Mouse (Mus musculus) adrenal gland, adult 18-20 months (tissue): ENCODE data around the gene Rmi2. TPM values are rescaled to one million over a fixed set of nuclear protein-coding genes. Genes with fewer than 3 reads are reported as not detected.

Source experiments
- DNase-seq, 2 experiments: peaks; one replicate each; pipeline ENCODE4 v3.0.0; 2021 to 2022; ENCODE audit warnings: low spot score in 2 of 2
- total RNA-seq, 2 experiments: library from RNA; stranded (reverse); gene quantifications; 1 replicate in 1 of 2; 2 replicates in 1 of 2; pipeline ENCODE4 v1.2.3; 2021

Rmi2 gene
- total RNA-seq, 2 experiments from 2014 or later = 0.51 to 0.56 TPM

DNA sequence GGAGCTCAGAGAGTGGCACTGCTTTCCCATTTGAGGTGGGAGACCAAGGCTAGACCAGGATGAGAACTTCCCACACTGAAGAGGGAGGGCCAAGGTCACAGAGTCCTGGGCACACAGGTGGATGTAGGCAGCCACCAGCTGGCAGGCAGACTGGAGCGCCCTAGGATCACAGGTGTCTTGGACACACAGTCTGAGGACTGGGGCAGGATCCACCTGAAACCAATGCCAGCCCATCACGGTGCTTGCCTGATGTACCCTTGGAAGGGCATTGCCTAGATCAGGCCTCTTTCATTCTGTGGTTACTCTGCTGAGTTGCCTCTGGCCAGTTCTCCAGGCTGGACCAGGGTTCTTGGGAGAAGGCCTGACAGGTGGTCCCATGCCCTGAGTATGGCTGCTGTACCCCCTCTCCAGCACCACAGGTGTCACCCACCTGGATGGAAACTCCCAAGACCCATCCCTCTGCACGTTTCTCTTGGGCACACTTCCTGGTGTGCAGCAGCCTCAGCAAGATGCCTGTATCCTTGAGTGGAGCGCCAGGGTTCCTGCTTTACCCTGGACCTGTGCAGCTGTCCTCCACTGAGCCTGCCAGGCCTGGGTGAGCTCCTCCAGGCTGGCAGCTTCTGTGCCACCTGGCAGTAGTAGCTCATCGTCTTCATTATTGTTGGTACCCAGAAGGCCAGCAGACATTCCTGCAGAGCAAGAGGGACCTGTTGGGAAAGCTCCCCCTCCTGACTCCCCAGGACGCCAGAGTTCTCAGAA, 30.2 kb downstream of the Rmi2 start:
- no peak for DNase-seq

DNA sequence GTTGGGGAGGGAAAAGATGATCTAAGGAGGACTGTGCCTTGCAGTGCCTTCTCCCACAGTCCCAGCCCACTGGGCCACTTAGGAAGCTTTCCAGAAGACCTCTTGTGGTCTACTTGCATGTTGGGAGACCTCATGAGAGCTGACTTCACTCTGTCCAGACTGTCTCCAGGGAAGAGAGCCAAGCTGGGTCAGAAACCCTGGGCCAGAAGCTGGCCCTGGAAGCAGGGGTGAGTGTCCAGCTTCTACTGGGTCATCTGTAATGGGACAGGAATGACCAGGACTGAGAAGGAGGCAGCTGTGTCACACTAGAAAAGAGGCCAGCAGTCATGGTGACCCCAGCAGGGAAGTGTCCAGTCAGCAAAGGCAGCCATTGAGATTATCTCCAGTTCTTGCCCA, 30.7 kb downstream of the Rmi2 start:
- DNase-seq = no peak

DNA sequence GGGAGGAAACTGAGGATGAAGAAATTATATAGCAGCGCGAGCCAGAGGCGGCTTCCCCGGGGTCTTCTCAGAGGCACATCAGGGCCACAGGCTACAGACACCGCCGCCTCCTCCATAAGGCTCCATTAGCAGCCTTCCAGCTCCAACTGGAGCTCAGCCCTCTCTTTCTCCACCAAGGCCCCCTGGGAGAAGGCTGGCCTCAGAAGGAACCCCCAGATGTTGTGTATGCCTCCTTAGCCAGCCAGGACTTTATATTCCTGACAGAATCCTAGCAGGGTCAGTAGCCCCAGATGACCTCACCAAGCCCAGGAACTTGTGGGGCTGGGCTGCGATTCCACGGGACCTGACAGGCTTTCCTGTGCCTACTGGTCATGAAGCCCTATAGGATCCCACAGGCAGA, 32.0 kb downstream of the Rmi2 start:
- no peak for DNase-seq

DNA sequence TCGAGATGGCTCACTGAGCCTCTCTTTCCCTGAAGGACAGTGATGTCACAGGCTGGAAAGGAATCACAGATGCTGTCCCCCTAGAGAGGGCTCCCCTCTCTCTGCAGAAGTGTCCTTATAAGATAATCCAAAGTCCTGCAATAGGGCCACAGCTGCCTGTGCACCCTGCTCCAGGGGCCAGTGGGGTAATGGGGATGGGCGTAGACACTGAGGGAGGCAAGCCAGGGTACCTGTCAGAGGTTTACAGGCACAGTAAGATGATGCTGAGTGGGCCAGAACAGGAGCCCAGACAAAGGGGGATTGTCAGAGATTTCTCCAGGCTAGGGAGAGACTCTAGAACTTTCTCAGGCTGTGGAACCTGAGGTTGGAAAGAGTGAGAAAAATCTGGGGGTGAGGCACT, 32.6 kb downstream of the Rmi2 start:
- no peak for DNase-seq

DNA sequence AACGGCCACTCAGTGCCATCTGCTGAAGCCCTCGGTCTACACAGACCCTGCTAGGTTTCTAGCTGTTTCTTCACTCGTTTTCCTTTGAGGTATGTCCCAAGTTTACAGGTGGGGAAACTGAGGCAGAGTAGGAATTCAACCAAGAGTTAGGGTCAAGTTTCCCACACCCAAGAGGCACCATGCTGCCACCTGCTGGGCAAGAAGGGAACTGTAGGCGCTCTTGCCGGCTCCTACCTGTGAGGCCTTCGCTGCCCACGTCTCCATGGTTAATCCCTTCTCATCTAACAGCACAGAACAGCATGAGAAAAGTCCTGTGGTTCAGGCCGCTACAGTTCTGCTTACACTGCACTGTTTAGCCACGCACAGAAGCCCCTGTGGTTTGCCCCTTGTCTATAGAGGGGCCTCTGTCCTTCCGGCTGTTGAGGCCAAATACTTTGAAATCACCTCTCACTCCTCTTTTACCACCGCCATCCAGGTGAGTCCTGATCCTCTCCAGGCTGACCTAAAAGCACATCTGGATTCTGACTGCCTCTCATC, 33.1 kb downstream of the Rmi2 start:
- peak; percentile 68 to 78 for DNase-seq

DNA sequence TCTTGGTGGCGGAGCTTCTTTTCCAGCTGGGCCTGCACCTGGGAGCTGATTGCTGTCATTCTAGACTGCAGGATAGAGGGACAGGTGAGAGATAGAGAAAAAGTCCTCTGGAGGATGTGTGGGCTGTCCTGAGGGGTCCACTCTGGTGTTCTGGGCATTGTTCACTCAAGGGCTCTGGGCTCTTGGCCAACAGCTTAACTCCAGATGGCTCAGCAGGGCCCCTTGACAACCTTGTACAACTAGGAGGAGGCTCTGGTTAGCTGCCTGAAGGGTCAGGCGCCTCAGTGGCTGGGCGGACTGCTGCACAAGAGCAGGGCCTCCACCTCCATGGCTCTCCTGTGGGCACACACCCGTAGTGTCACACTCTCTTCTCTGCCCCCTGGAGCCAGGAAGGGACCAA, 36.1 kb downstream of the Rmi2 start:
- no peak for DNase-seq

DNA sequence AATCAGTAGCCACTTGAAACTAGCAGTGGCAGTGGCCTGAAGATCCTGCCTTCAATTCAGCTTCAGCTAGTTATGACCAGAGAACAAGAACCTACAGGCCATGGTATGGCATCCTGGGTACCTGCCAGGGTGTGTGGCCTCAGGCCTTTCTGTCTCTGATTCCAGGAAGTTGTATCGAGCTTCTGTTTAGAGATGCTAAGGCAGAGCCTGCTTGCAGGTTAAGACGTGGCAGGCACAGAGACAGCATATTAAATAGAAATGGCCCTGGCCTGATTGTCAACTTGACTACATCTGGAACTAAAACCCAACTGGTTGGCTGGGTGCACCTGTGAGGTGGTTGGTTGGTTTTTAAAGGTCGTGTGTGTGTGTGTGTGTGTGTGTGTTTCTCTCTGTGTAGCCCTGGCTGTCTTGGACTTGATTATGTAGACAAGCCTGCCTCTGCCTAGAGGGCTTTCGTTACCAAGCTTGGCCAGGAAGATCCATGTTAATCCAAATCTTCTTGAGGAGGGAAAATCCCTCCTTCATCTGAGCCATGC, 38.0 kb downstream of the Rmi2 start:
- no peak for DNase-seq

DNA sequence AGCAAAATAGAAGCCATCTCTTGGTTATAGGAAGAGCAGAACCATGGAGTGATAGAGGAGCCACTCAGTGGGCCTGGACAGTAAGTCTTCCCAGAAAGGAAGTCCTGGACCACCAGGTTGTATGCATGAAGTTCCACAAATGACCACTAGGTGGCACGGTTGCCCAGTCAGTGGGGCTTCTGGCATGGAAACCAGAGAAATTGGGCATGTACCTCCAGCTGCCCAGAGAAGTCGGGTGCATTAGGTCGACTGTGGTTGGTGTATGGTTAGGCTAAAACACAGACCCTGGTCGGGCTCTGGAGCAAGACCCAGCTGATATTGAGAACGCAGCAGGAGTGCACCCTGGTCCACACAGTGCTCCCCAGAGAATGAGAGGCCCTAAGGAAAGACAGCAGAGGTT, 38.8 kb downstream of the Rmi2 start:
- DNase-seq = peak; percentile 86 to 89

DNA sequence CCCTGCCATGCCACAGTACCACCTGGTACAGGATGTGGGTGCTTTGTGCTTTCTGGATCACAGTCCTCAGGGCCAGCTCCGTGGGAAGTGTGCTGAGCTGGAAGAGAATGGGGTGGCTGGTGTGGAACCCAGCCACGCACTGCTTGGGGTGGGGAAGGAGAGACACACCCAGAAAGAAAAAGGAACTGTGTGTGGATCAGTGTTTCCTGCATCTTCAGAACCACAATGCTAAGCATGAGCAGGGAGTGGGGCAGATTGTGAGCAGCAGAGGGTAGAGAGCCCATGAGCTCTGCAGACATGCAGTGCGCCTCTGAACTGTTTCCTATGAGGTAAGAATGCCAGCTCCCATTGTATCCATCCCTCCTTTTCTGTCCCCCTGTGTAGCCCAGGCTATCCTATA, 43.4 kb downstream of the Rmi2 start:
- no peak for DNase-seq

DNA sequence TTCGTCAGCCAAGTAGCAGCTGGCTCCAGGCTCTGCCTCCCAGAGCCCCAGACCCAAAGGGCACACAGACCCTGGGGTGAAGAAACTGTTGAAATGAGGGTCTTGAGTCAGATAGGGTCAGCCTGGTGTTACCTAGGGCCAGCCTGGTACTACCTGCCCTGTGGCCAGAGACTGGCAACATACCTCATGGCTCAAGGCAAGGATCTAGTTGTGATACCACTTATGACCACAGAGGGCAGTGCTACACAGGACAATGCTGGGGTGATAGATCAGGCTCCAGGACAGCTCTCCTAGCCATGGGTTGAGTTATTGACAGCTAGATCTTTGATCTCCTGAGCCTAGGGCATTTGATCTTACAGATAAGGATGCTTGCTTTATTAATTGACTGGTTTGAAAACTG, 44.6 kb downstream of the Rmi2 start:
- peak; percentile 63 to 69 for DNase-seq

DNA sequence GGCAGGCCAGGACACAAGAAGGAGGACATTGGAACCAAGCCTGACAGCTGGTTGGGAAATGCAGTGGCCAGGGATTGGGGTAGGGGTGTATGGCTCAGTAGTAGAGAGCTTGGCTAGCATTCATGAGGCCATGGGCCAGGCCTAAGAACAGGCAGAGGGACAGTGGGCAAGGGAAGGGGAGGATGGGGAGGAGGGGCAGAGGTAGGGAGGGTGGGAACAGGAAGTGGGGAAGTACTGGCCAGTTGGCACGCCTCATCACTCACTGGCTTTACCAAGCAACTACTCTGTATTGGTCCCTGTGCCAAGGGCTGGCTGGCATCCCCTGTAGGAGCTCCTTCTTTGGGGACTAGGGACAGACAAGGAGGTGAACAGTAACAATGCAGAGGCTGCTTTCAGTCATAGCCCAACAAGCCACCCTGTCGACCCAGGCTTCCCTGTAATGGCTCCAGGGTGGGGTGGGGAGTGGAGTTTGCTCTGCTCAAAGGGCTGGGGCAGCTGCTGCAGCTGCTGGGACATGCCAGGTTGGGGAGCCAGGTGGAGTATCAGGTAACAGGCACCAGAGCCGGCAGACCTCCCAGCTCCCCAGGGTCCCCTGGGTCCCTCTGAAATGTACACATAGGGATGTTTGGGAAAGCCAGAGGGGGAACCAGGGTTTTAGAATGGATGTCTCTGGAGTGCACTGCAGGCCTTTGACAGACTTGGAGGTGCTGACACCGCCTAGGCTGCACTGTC, 46.5 kb downstream of the Rmi2 start:
- no peak for DNase-seq

DNA sequence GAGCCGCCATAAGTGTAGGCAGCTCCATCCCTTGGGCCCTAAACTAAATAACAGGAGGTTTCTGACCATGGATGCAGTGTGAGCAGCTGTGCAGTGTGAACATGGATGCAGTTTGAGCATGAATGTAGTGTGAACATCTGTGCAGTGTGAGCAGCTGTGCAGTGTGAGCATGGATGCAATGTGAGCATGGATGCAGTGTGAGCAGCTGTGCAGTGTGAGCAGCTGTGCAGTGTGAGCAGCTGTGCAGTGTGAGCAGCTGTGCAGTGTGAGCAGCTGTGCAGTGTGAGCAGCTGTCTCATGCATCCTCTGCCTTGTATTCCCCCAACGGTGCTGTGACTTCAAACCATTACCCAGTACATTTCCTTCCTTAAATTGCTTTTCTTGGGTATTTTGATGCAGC, 52.6 kb downstream of the Rmi2 start:
- DNase-seq = no peak

DNA sequence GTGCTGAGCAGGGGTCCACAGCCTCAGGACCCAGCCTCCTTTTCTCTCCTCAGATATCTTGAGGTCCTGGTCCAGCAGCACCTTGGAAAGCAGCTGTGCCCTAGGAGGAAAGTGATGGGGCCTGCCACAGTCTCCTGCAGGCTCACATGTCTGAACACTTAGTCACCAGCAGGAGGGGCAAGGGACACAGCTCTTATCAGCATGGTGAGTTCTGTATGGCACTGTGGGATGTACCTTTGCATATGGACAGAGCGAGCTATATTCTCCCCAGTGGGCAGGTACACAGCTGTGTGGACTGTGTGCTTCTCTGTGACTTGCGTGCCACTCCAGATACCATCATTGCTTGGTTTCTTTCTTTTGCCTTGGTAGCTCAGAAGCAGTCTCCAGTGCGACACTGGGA, 55.5 kb downstream of the Rmi2 start:
- DNase-seq = no peak

DNA sequence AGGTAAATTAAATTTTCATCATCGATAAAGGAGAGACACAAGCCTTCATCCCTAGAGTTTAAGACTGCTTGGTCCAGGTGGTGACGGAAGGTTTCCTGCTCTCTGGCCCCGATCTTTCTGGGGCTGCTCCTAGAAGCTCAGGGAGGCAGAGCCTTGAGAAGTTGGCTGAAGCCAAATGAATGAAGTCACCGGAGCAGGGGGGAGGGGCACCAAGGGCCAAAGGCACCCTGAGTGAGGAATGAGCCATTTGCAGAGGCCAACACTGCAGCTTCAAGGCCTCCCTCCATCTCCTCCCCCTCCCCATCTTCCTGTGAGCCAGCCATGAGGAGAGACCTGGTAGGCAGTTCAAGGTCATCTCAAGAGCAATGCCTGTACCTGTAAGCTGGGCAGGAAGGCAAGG, 58.3 kb downstream of the Rmi2 start:
- peak; percentile 42 to 55 for DNase-seq

DNA sequence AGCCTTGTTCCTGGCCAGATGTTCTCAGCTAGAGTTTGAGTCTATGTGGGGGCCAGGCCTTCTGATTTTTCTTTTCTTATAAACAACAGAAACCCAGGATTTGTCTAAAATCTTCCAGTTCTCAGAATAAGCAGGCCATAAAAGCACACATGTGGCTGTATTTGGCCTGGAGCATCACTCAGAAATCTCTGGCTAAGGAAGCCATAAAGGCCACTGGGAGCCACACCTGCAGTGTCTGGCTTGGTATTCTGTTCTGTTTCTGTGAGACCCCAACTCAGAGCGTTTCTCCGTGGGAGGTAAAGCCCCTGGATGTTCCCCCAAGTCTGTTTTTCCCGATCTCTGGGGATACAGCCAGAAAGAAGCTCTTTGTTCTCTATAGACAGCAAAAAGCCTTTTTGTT, 61.0 kb downstream of the Rmi2 start:
- DNase-seq = no peak

DNA sequence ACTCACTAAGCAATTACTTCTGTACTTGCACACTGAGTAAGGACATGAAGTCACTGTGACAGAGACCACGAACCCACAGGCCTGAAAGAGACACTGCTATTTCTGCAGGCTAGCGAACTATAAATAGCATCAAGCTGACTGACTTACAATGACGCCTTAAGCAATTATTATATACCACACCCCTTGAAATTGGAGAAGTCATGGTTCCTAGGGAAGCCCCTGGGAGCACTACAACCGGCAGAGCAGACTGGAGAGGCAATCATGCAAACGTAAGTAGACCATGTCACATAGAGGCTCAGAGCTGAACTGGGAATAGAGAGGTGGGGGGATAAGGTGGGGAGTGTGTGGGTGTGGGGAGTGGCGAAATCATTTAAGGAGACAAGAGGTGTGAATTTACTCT, 62.5 kb downstream of the Rmi2 start:
- DNase-seq = no peak

DNA sequence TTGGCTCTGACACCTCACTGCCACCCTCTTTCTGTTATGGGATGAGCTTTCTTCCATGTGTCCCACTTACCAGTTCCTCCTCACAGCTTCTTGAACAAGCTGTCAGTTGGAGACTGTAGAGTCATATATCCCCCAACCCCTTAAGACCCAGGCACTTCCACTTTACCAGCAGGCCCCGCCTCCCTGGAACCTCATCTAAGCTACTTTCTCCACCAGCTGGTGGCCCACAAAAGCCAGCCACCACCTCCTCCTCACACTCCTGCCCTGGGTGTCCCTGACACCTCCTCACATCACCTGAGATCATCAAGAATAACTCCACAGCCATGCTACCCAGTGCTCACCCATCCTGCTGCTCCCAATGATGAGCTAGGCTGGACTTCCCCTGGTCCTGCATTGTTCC, 65.9 kb downstream of the Rmi2 start:
- no peak for DNase-seq

DNA sequence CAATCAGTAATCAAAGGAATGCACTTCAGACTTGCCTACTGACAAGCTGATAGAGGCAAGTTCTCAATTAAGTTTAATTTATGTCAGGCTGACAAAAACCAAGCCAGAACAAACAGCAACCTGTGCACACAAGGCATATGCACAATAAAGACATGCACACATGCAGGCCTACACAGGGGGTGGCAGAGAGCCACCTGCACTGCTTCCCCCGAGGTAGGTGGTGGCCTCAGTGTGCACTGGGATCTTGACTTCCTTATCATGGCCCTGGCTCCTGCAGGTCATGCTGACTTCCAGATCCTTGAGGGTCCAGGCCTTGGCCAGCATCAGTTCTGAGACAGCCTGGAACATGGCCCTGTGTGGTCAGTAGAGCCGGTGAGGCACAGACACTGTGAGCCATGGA, 67.1 kb downstream of the Rmi2 start:
- DNase-seq = no peak

DNA sequence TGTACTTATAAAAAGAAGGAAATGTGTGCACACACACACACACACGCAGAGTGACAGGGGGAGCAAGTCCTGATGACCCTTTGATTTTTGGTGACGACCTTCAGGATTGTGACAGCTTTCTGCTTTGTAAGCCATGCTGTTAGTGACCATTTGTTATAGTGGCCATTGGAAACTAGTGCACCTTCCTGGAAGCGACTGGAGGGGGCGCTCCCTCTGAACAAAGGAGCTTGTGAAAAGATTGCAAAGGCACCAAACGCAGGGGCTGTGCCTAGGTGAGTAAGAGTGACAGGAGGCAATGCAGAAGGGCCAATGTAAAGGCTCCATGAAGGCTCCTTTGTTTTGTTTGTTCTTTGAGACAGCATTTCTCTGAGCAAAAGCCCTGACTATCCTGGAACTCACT, 68.0 kb downstream of the Rmi2 start:
- DNase-seq = no peak

DNA sequence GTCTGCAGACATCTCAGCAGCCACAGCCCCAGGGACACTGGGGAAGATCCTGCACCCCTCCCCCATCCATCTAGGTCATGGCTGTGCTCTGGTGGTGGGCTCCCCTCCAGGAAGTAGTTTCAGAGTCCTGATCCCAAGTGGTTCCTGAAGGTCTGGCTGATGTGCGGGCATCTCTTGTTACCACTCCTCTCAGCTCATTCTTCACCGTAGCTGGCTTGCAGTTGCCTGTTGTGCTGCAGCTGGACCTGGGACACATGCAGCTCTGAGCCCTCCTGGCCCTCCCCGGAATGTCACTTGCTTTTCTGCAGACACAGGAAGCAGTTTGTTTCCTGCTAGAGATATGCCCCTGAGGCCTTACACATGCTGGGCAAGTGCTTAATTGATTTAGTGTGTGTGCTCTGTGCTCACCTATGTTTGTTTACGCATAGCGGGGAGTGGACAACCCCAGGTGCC, 70.8 kb downstream of the Rmi2 start:
- DNase-seq = no peak

DNA sequence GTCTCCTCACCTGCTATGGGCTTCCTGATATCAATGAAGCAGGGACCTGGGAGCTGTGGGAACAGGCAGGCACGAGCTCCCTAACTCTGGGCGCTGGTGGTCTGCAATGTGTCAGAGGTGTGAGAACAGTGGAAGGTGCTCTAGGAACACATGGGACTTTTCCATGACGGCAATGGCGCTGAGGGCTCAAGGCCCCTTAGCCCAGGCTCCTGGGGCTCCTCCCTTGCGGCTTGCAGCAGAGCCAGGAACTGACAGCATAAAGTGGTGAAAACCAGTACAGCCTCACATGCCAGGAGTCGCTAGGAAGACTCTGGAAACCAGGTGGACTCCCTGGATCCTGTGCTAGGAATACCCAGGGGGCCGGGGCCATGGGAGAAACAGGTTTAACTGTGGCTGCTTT, 75.7 kb downstream of the Rmi2 start:
- DNase-seq = no peak

DNA sequence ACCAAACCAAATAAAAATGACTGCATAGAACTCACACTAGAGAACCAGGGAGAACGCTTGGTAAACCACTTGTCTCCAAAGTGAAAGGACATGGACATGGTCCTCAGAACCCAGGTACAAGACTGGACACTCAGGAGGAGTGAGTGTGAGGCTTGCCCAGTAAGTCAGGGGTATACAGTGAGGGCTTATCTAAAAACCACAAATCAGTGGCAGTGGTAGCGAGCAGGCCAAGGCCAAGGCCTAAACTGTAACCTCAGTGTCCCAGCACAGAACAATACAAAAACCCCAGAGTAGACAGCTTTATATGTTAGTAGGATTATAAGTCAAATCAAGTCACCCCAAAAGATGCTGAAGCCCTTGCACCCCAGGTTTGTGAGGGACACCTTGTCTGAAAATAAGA, 76.2 kb downstream of the Rmi2 start:
- DNase-seq = no peak
